ENCODE assay signal across 8 mouse cellular contexts in the genomic region with DNA sequence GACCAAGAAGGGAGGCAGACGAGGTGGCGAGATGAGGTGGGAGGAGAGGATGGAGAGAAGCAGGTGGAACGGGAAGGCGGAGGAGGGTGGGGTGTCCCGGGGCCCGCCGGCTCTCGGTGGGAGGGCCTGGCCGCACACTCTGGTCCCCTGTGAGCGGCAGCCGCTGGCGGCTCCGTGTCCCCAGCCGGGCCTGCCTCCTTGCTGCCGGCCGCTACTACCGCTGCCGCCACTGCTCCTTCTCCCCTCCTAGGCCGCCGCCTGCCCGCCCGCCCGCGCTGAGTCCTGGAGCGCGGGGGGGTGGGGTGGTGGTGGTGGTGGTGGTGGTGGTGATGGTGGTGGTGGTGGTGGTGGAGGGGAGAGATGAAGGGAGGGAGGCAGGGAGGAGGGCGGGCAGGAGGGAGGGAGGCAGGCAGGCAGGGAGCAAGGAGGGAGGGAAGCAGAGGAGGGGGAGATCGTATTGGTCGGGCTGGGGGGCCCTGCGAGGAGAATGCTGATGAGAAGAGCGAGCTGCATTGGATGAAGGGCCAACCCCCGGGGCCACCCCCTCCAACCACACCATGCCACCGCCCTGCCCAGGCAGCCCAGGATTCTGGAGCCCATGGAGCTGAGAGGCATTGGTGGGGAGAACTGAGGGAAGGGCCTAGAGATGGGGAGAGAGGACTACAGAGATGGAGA. TPM values are rescaled to one million over a fixed set of nuclear protein-coding genes. Genes with fewer than 3 reads are reported as not detected.
A peak's percentile ranks its signal among the peaks of the same experiment; 100 is the strongest.
DNase-seq lines count a peak whose midpoint lies in the region; ATAC-seq lines count a peak whose summit lies in the region.

No protein-coding gene starts in this region.

- peaks cover 33% of the 10 kb centered on the region for H3K4me1 ChIP-seq in lung, embryonic 15.5 days

- peak overlapping the region; percentile 93 for H3K4me2 ChIP-seq in lung, embryonic 15.5 days

- intact Hi-C loops in heart, postnatal 10 days (cut with DNase I), result no loop called here

- ATAC-seq in lung, embryonic 15.5 days (ENCODE audit: borderline replicate concordance, extremely low read depth, low FRiP score, low TSS enrichment), result no peak

- WGBS in lung, embryonic 15.5 days, result 1% methylated on average over 24 of the region's 33 CpGs

- no peaks in the 10 kb centered on the region for H3K9me3 ChIP-seq in lung, embryonic 15.5 days

- peak overlapping the region; percentile 60 for H3K4me3 ChIP-seq in lung, embryonic 15.5 days

- DNase-seq in urinary bladder, postnatal 14 days (ENCODE audit: low spot score), result peak; percentile 30
- DNase-seq in urinary bladder, postnatal 10 days (ENCODE audit: low spot score), result no peak
- DNase-seq in embryo, embryonic 10 days (ENCODE audit: low spot score), result peak; percentile 63
- DNase-seq in heart, postnatal 10 days, result peak; percentile 49 to 56
- peak; percentile 65 to 86 for DNase-seq in layer of hippocampus, postnatal 14 days (ENCODE audit: low spot score in 2 of 2)
- peak; percentile 83 for DNase-seq in retina, postnatal 1 day
- no peak for DNase-seq in spleen, postnatal 36 days (ENCODE audit: low spot score in 2 of 2)

- H3K27me3 ChIP-seq in lung, embryonic 15.5 days, result no peaks in the 10 kb centered on the region

- peaks cover 3% of the 10 kb centered on the region; the same call in 1 of the 2 replicates for H3K36me3 ChIP-seq in lung, embryonic 15.5 days

- H3K27ac ChIP-seq in lung, embryonic 15.5 days, result peak overlapping the region; percentile 84

- peak overlapping the region; percentile 63 for H3K9ac ChIP-seq in lung, embryonic 15.5 days

RNA-seq across cellular contexts. Expression of gene Zfp574, which starts 0.5 kb away (rescaled TPM):
- 10 to 100 TPM; 12.1 to 13.6 TPM for total RNA-seq in heart, postnatal 10 days (2021)
- total RNA-seq in layer of hippocampus, postnatal 14 days (2021), result 10 to 100 TPM; 25.0 to 26.1 TPM
- polyA plus RNA-seq in lung, embryonic 15.5 days (2015; fragmentation: Nextera tagmentation; extraction: Ambion mirVana), result 29.8 and 30.4 TPM in 2 replicates

RNA-seq across cellular contexts. Expression of gene Grik5, which starts 0.7 kb away (rescaled TPM):
- 1 to 10 TPM; 9.0 to 9.5 TPM for total RNA-seq in heart, postnatal 10 days (2021)
- total RNA-seq in layer of hippocampus, postnatal 14 days (2021), result 100 to 1,000 TPM; 258 to 270 TPM
- 3.8 and 4.2 TPM in 2 replicates for polyA plus RNA-seq in lung, embryonic 15.5 days (2015; fragmentation: Nextera tagmentation; extraction: Ambion mirVana)

Comparison
In these comparisons a context has a peak if more than half of its experiments do, and no peak if none do; other contexts are left out.
1. DNase-seq: peak in urinary bladder, postnatal 14 days (single experiment), embryo, embryonic 10 days (single experiment), heart, postnatal 10 days (2 of 2), layer of hippocampus, postnatal 14 days (2 of 2) and retina, postnatal 1 day (single experiment); none in urinary bladder, postnatal 10 days (single experiment) and spleen, postnatal 36 days (0 of 2).
2. RNA of gene Grik5, which starts 0.7 kb away (total RNA-seq): 258 to 270 TPM in layer of hippocampus, postnatal 14 days; 9.0 to 9.5 TPM in heart, postnatal 10 days; every median in the first group is over 10 times any median in the second.